Mouse (Mus musculus): ENCODE measurements around the gene Pyy. TPM values are rescaled to one million over a fixed set of nuclear protein-coding genes. Genes with fewer than 3 reads are reported as not detected.
A peak's percentile ranks its signal among the peaks of the same experiment; 100 is the strongest.

The Pyy gene
- polyA plus RNA-seq, 1 experiment: 4.0 TPM

DNA sequence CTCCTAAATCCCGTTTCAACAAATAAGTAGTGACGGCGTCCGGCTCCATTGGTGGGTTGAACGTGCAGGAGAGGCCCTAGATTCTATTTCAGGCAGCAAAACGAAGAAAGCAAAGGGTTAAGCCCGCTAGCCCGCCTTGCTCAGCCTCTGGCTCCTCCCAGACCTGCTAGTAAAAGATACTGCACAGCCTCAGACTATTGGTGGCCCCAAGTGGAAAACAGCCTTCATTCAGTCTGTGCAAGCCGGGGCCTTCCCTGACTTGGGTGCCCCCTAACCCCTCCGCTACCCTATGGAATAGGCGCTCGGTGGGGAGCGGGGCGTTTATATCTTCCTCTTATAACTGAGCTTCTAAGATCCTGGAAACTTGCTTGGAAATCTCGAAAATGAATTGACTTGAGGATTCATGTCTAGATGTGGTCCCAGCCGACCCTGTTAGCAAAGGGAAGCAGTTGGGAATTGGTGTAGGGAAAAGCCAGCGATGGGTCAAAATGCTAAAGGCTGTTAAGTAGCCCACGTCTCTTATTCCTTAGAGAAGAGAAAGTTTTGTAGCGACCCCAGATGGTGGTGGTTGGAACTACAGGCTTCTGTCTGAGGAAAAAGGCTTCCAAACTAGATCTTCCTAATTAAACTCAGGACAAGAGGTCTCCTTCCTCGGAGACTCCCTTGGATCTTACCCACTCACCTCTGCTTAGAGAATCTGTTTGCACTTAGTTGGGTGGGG, 18.4 kb downstream of the Pyy start:
- TF ChIP-seq POLR2A (IDR thresholded peaks at IDR 0.05; ENCODE audit: borderline replicate concordance, extremely low read depth, insufficient read depth, insufficient read length, poor library complexity, severe bottlenecking) (no peak), CTCF (IDR thresholded peaks at IDR 0.05; ENCODE audit: borderline replicate concordance, extremely low read depth, insufficient read depth, insufficient read length) (peak; percentile 64; the same call in 1 of the 2 replicates)
- DNase-seq (ENCODE audit: low read depth): peak; percentile 96

DNA sequence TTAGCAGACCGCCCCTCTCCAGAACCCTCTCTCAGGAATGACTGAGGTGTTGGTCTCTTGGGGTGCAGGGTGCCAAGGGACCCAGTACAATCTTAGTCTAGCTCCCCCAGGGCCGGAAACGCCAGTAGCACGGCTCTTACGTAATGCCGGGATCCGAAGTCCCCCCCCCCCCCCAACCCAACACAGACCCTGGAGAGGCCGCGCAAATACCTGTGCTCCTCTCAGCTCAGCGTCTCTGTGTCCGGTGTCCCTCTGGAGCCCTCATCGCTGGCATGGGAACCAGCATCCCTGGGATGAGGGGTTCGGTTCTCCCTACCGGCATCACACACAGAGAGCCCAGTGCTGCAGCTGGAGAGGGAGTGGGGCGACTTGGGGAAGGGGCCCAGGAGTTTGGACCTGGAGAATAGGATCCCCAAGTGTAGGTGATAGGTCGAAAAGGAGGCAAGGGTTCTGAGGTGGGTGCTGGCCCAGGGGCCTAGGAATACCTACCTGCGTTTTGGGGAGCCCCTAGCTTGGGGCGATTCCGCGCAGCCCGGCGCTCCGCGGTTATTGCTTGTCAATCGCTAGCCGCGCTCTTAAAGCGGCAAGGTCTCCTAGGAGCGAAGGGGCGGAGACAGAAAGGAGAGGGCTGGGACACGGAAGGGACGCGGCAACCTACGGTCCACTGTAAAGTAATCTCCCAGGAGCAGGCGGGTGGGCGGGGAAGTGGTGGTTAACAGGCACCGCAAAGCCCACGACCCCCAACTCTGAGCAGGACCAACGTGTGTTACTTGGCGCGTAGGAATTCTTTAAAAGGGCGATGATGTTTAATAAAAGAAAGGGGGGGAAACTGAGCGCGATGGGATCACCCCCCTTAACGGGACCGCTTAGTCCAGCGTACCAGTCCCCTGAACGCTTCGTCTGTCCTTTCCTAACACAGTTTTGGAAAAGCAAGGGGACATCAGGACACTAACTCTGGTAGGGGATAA, 19.4 kb downstream of the Pyy start, which contains the start of gene Mpp2:
Gene Mpp2 (minus strand): TSS at position 585 of the 968 bp plus-strand sequence.
- TF ChIP-seq POLR2A (IDR thresholded peaks at IDR 0.05; ENCODE audit: borderline replicate concordance, extremely low read depth, insufficient read depth, insufficient read length, poor library complexity, severe bottlenecking): peak; percentile 51; the same call in 1 of the 2 replicates
- TF ChIP-seq CTCF (IDR thresholded peaks at IDR 0.05; ENCODE audit: borderline replicate concordance, extremely low read depth, insufficient read depth, insufficient read length): no peak
- peak; percentile 95 for DNase-seq (ENCODE audit: low read depth)

DNA sequence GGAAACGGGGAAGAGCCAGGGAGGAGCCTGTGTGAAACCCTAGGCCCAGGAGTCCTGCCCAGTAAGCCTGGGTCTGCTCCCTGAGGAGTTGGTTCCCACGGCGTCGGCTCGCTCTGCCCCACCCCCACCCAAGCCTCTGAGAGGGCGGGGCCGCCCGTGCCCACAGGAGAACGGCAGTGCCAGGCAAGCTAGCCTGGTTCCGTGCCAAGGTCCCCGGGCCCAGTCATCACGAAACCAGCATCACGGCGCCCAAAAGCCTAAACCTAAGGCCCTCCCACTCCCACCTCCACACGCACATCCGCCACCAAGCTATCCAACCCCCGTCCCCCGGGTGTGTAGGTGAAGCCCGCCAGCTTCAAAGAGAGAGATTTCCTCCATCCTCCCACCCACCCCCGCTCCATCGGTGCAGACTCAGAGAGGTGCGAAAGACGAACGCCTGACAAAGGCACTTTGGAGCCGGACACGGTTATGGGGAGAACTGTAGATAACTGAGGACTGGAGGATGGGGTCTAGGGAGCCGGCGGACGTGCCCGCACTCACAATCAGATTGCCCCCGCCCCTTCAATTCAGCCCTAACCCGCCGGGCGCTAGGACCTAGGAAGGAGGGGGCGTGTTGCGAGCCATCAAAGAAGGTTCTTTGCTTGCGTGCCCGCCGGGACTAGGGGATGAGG, 20.4 kb downstream of the Pyy start:
- TF ChIP-seq POLR2A (IDR thresholded peaks at IDR 0.05; ENCODE audit: borderline replicate concordance, extremely low read depth, insufficient read depth, insufficient read length, poor library complexity, severe bottlenecking) (no peak; the same call in 1 of the 2 replicates), CTCF (IDR thresholded peaks at IDR 0.05; ENCODE audit: borderline replicate concordance, extremely low read depth, insufficient read depth, insufficient read length) (no peak)
- DNase-seq (ENCODE audit: low read depth): peak; percentile 98

DNA sequence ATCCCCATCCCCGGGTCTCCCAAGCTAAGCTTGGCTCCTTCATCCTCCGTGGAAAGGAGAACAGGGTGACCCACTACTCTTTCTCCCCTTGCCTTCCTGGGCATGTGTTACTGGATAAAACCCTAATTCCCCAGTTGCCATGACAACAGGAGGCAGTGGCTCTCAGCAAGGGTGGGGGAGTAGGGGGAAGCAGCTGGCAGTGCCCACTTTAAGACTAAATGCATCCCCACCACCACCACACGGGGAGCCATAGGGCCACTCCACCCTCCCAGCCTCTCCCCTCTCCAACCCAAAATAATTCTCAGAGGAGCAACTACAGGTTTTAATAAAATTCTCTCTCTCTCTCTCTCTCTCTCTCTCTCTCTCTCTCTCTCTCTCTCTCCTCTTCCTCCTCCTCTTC, 21.3 kb downstream of the Pyy start:
- TF ChIP-seq CTCF (IDR thresholded peaks at IDR 0.05; ENCODE audit: borderline replicate concordance, extremely low read depth, insufficient read depth, insufficient read length) (peak; percentile 55), POLR2A (IDR thresholded peaks at IDR 0.05; ENCODE audit: borderline replicate concordance, extremely low read depth, insufficient read depth, insufficient read length, poor library complexity, severe bottlenecking) (no peak)
- DNase-seq (ENCODE audit: low read depth): peak; percentile 95

DNA sequence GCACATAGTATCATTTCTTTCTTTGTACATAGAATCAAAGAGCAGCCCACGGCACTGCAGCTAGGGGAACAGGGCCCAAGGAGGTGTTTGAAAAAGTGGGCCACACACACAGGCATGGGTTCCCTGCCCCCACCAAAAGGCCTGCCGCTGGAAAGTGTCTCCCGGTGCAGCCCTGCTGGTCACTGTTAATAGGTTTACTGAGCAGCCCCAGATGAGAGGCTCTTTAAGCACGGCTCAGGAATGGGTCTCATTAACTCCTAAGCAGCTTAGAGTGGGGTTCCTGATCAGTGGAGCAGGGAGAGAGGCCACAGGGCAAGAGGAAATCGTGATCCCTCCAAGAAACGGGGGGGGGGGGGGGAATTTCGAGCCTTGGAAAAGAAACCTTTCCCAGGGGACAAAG, 23.5 kb downstream of the Pyy start:
- no peak for DNase-seq (ENCODE audit: low read depth)
- no peak for TF ChIP-seq CTCF (IDR thresholded peaks at IDR 0.05; ENCODE audit: borderline replicate concordance, extremely low read depth, insufficient read depth, insufficient read length)
- TF ChIP-seq POLR2A (IDR thresholded peaks at IDR 0.05; ENCODE audit: borderline replicate concordance, extremely low read depth, insufficient read depth, insufficient read length, poor library complexity, severe bottlenecking): no peak

DNA sequence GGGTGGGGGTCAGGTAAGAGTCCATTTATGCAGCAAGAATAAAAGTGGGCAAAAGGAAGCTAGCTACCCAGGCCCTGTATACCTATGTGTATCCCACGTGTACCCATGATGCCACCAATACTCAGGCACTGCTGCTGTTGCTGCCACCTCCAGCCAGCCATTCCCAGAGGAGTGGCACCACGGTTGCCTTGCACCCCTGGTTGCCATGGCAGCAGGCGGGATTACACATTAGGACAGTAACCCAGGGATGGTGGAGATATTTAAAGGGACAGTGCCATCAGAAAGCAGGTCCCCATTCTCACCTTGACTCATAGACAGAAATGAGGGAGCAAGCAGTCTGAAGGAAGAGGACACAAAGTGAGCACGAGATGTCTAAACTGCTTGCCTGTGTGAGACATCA, 24.4 kb downstream of the Pyy start:
- TF ChIP-seq POLR2A (IDR thresholded peaks at IDR 0.05; ENCODE audit: borderline replicate concordance, extremely low read depth, insufficient read depth, insufficient read length, poor library complexity, severe bottlenecking) (no peak), CTCF (IDR thresholded peaks at IDR 0.05; ENCODE audit: borderline replicate concordance, extremely low read depth, insufficient read depth, insufficient read length) (no peak)
- peak; percentile 34 for DNase-seq (ENCODE audit: low read depth)

DNA sequence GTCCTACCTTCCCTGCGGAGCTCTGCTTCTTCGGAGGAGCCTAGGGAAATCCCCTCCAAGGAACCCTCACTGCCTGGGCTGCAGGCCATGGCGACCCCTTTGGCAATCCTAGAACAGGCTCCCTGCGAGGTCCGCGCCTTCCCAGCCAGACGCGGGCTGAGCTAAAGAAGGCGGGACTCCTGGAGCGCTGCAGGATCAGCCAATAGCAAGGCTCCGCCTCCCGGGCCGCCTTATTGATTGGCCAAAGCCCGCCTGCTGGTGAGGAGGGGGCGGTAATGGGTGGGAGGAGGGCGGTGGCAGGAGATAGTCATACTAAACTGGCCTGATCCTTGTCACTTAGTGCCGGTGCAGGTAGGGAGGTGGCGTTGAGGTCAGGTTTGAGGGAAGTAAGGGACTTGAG, 25.3 kb downstream of the Pyy start:
- DNase-seq (ENCODE audit: low read depth): peak; percentile 95
- no peak for TF ChIP-seq POLR2A (IDR thresholded peaks at IDR 0.05; ENCODE audit: borderline replicate concordance, extremely low read depth, insufficient read depth, insufficient read length, poor library complexity, severe bottlenecking)
- no peak for TF ChIP-seq CTCF (IDR thresholded peaks at IDR 0.05; ENCODE audit: borderline replicate concordance, extremely low read depth, insufficient read depth, insufficient read length)

DNA sequence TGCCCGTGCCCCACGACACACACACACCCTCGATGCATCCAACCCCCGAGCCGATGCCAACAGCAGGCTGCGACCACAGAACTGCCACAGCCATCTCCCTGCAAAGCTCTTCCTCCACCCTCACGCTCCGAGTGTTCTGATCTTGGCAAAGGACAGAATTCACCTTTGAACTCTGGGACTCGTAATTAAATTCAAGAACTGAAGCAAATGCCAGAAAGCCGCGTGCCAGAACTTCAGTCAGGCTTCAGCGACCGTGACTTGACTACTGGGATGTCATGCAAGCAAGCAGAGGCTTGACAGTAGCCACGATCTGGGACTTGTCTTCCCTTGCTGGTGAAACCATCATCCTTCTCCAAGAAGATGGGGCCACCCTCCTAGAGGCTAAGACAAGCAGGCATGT, 33.9 kb downstream of the Pyy start:
- no peak for DNase-seq (ENCODE audit: low read depth)
- no peak for TF ChIP-seq POLR2A (IDR thresholded peaks at IDR 0.05; ENCODE audit: borderline replicate concordance, extremely low read depth, insufficient read depth, insufficient read length, poor library complexity, severe bottlenecking)
- no peak for TF ChIP-seq CTCF (IDR thresholded peaks at IDR 0.05; ENCODE audit: borderline replicate concordance, extremely low read depth, insufficient read depth, insufficient read length)

DNA sequence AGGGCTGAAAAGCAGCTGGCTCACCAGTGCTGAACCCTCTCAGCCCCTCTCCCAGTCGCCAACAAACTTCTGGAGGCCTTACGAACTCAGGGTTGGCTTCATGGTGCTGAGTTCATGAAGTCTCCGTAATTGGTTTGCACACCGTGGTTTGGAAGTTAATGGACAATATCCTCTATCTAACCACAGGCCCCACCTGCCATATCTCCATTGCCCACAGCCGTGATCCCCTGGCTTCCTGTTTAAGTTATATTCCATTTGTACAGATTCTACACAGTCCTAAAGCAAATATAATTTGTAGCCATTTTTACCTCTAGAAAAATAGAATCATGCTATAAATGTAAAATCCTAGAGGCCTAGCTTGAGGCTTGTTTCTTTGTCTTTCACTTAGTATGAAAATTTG, 34.9 kb downstream of the Pyy start:
- DNase-seq (ENCODE audit: low read depth): no peak
- no peak for TF ChIP-seq CTCF (IDR thresholded peaks at IDR 0.05; ENCODE audit: borderline replicate concordance, extremely low read depth, insufficient read depth, insufficient read length)
- TF ChIP-seq POLR2A (IDR thresholded peaks at IDR 0.05; ENCODE audit: borderline replicate concordance, extremely low read depth, insufficient read depth, insufficient read length, poor library complexity, severe bottlenecking): no peak

DNA sequence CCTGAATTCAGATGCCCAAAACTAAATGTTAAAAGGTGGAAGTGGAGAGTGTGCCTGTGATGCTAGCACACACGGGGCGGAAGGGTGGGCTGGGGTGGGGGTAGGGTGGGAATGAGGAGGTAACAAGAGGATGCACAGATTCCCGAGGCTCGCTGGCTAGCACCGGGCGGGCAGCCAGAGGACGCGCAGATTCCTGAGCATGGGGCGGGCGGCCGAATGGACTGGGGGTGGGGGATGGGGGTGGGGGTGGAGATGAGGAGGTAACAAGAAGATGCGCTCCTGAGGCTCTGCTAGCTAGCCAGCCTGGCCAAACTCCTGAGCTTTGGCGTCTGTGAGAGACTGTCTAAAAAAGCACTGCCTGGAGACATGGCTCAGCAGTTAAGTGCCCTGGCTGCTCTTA, 37.2 kb downstream of the Pyy start:
- DNase-seq (ENCODE audit: low read depth): peak; percentile 46
- TF ChIP-seq CTCF (IDR thresholded peaks at IDR 0.05; ENCODE audit: borderline replicate concordance, extremely low read depth, insufficient read depth, insufficient read length) (no peak), POLR2A (IDR thresholded peaks at IDR 0.05; ENCODE audit: borderline replicate concordance, extremely low read depth, insufficient read depth, insufficient read length, poor library complexity, severe bottlenecking) (no peak)

DNA sequence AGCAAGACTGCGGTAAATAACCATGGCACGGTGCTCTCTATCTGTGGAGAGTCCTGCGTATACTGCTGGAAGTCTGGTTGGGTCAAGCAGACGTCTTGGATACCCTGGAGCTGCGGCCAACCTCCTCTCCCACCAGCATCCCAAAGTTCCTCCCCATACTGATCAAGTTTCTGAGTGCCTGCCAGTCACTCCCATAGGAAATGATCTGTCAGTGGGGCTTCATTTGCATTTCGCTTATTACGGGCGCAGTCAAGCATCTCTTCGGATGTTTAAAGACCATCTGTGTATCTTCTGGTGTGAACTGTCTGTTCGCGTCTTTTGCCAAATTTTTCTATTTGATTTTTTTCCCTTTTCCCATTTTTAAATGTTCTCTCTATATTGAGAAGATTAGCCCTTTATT, 38.0 kb downstream of the Pyy start:
- no peak for TF ChIP-seq CTCF (IDR thresholded peaks at IDR 0.05; ENCODE audit: borderline replicate concordance, extremely low read depth, insufficient read depth, insufficient read length)
- no peak for TF ChIP-seq POLR2A (IDR thresholded peaks at IDR 0.05; ENCODE audit: borderline replicate concordance, extremely low read depth, insufficient read depth, insufficient read length, poor library complexity, severe bottlenecking)
- DNase-seq (ENCODE audit: low read depth): peak; percentile 75
